Mouse (Mus musculus): ENCODE measurements around the gene A630001G21Rik.
A peak's percentile ranks its signal among the peaks of the same experiment; 100 is the strongest.

Gene A630001G21Rik

GRCm38 (mm10) chr1:85767754-85768153 is 10.7 kb downstream of the A630001G21Rik start:
- DNase-seq, result no peak

- no peak for DNase-seq
These were observed 12.3 kb downstream of the A630001G21Rik start for GRCm38 (mm10) chr1:85766120-85766519.

GRCm38 (mm10) chr1:85764291-85764690 is 14.2 kb downstream of the A630001G21Rik start:
- DNase-seq, result no peak

GRCm38 (mm10) chr1:85763386-85763785 is 15.1 kb downstream of the A630001G21Rik start:
- DNase-seq, result no peak

- DNase-seq, result no peak
These were observed 16.8 kb downstream of the A630001G21Rik start for GRCm38 (mm10) chr1:85761665-85762064.

GRCm38 (mm10) chr1:85758969-85759293 is 19.5 kb downstream of the A630001G21Rik start:
- no peak for DNase-seq

GRCm38 (mm10) chr1:85758231-85758968 is 20.0 kb downstream of the A630001G21Rik start:
- DNase-seq, result no peak

- DNase-seq, result no peak
These were observed 20.8 kb downstream of the A630001G21Rik start for GRCm38 (mm10) chr1:85757531-85758230.

- no peak for DNase-seq
These were observed 26.3 kb downstream of the A630001G21Rik start for GRCm38 (mm10) chr1:85751932-85752680.

GRCm38 (mm10) chr1:85751494-85751893 is 26.9 kb downstream of the A630001G21Rik start:
- peak; percentile 22 for DNase-seq

- no peak for DNase-seq
These were observed 27.8 kb downstream of the A630001G21Rik start for GRCm38 (mm10) chr1:85750650-85751049.

- DNase-seq, result no peak
These were observed 28.6 kb downstream of the A630001G21Rik start for GRCm38 (mm10) chr1:85749829-85750228.

- DNase-seq, result no peak
These were observed 31.9 kb downstream of the A630001G21Rik start for GRCm38 (mm10) chr1:85746511-85746910.

- DNase-seq, result no peak
These were observed 33.9 kb downstream of the A630001G21Rik start for GRCm38 (mm10) chr1:85744539-85744938.

- DNase-seq, result no peak
These were observed 35.4 kb downstream of the A630001G21Rik start for GRCm38 (mm10) chr1:85742916-85743505.

- no peak for DNase-seq
These were observed 36.1 kb downstream of the A630001G21Rik start for GRCm38 (mm10) chr1:85742333-85742732.

GRCm38 (mm10) chr1:85740923-85741322 is 37.5 kb downstream of the A630001G21Rik start:
- DNase-seq, result no peak

- no peak for DNase-seq
These were observed 38.6 kb downstream of the A630001G21Rik start for GRCm38 (mm10) chr1:85739819-85740218.

- DNase-seq, result no peak
These were observed 39.4 kb downstream of the A630001G21Rik start for GRCm38 (mm10) chr1:85739000-85739399.

- DNase-seq, result peak; percentile 86
These were observed 41.9 kb downstream of the A630001G21Rik start for GRCm38 (mm10) chr1:85736355-85737184.

- DNase-seq, result peak; percentile 35
These were observed 42.9 kb downstream of the A630001G21Rik start for GRCm38 (mm10) chr1:85735463-85736123.

GRCm38 (mm10) chr1:85734511-85734910 is 43.9 kb downstream of the A630001G21Rik start:
- no peak for DNase-seq
